Mouse (Mus musculus) spleen, adult 2 months (tissue): Measurements from ENCODE around the gene Hoxa4.

Source experiments
- CTCF ChIP-seq: fragments of 200-500 bp; IDR thresholded peaks from 2 replicates; pipeline ENCODE4 v1.5.1; 2011; ENCODE audit warnings: mild to moderate bottlenecking, inconsistent platforms; ENCODE audit not compliant: insufficient read depth, insufficient read length, insufficient replicate concordance; ENCODE audit errors: extremely low read depth
- POLR2A ChIP-seq: fragments of 200-500 bp; IDR thresholded peaks from 2 replicates; pipeline ENCODE4 v1.6.1; 2011; ENCODE audit warnings: low read depth, low read length, inconsistent platforms

DNA sequence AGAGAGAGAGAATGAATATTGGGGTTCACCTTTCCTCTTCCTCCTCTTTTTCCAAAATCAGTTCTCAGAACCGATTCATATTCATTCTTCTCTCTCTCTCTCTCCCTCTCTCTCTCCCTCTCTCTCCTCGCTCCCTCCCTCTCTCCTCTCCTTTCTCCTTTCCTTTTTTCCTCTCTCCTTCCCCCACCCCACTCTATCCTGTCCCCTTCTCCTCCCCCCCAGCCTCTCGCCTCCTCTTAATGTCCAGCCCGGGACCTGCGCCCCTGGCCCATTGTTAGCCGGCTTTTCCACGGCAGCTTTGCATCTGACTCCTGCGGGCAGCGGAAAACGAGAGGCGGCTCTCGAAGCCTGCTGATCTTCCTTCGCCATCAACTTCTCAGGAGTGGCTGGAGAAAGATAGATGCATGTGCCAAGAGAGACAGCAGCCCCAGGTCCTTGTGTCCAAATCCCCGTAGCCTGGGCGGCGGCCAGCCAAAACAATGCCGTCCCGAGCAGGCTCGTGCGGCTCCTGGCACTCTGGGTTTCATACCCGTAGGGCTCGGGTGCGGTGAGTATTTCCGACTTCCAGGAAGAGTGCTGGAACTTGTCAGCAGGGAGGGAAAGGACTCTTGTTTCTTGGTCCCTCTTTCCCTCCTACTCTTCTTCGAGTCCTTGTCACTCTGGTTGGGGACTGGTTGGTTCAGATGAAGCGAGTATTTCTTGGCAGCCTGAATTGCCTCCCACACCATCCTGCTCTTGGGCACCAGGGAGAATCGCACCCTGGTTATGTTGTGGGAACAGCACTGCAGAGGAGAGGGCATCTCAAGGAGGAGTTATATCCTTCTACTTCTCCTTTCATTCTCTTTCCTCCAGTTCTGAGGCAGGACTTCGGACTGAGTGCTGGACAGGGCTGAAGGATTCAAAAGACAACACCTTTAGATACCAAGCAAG lies 25.8 kb downstream of the Hoxa4 start:
- TF ChIP-seq CTCF: no peak
- TF ChIP-seq POLR2A: no peak
